Mouse (Mus musculus) liver, adult 2 months (tissue): ENCODE measurements around the gene Mcts1.

ENCODE experiments used
- CTCF ChIP-seq: fragments of 200-500 bp; IDR thresholded peaks from 2 replicates; pipeline ENCODE4 v1.5.1; 2011; ENCODE audit warnings: low read depth, low read length, control low read depth
- POLR2A ChIP-seq: fragments of 200-500 bp; IDR thresholded peaks from 2 replicates; pipeline ENCODE4 v1.6.1; 2011; ENCODE audit warnings: low read length, control low read depth; ENCODE audit not compliant: insufficient read depth; ENCODE audit errors: extremely low read depth

DNA sequence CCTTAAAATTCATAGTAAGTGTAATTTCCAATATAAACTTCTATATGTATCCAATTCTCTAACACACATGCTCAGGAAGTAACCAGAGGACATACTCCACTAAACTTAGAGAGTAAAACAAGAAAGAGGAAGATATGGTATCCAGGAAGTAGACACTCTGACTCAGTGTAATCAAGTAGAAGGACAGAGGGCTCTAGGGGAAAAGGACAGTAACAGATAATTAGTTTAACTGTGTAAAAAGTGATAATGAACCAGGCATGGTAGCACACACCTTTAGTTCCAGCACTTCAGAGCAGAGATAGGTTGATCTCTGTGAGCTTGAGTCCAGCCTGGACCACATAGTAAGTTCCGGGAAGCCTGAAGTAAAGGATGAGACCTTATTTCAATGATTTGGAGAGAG is 19.2 kb upstream of the Mcts1 start:
- TF ChIP-seq CTCF (no peak), POLR2A (no peak)
